Mouse (Mus musculus) heart, postnatal 0 days (tissue): ENCODE measurements around the gene Gm826.

ENCODE experiments used
- CTCF ChIP-seq: IDR thresholded peaks from 2 replicates; pipeline ENCODE4 v1.5.1; 2016; ENCODE audit warnings: antibody characterized with exemption, control low read depth, low read depth
- EP300 ChIP-seq: IDR thresholded peaks from 2 replicates; pipeline ENCODE4 v1.6.1; 2016; ENCODE audit warnings: antibody characterized with exemption, low read depth

GRCm38 (mm10) chr2:160360234-160360874 lies 26.4 kb upstream of the Gm826 start:
- TF ChIP-seq CTCF (no peak), EP300 (no peak)
